Mouse (Mus musculus): ENCODE measurements around the gene Uevld. TPM values are rescaled to one million over a fixed set of nuclear protein-coding genes. Genes with fewer than 3 reads are reported as not detected.

Gene Uevld
- 3.9 and 4.4 TPM in 2 replicates for polyA plus RNA-seq (2015; fragmentation: Nextera tagmentation; extraction: Ambion mirVana)

GRCm38 (mm10) chr7:46957831-46958691 lies at the start of gene Uevld:
TSS of gene Uevld (minus strand) at chr7:46958527.

GRCm38 (mm10) chr7:46983280-46983679 lies 25.0 kb upstream of the Uevld start, which contains the start of gene Gm9999:
TSS of gene Gm9999 (plus strand) at chr7:46983580.

GRCm38 (mm10) chr7:46919551-46920176 lies 38.7 kb downstream of the Uevld start, which contains the start of gene Tsg101:
TSS of gene Tsg101 (minus strand) at chr7:46919969.

Other genes with a start within 250 kb of the Uevld start
- 10.5 and 10.6 TPM in 2 replicates for gene Saal1, start 247.8 kb downstream of the Uevld start, polyA plus RNA-seq (2015; fragmentation: Nextera tagmentation; extraction: Ambion mirVana)
- 2.9 and 3.4 TPM in 2 replicates for gene Saa3, start 242.8 kb downstream of the Uevld start, polyA plus RNA-seq (2015; fragmentation: Nextera tagmentation; extraction: Ambion mirVana)
- not detected in 2 replicates for gene Saa4, start 225.9 kb downstream of the Uevld start, polyA plus RNA-seq (2015; fragmentation: Nextera tagmentation; extraction: Ambion mirVana)
- gene Saa1, start 215.5 kb downstream of the Uevld start, polyA plus RNA-seq (2015; fragmentation: Nextera tagmentation; extraction: Ambion mirVana) = 0.28 TPM in 1 of 2 replicates, not detected in the other
- gene Saa2, start 206.7 kb downstream of the Uevld start, polyA plus RNA-seq (2015; fragmentation: Nextera tagmentation; extraction: Ambion mirVana) = not detected in 2 replicates
- 8.0 and 10.0 TPM in 2 replicates for gene Hps5, start 162.5 kb downstream of the Uevld start, polyA plus RNA-seq (2015; fragmentation: Nextera tagmentation; extraction: Ambion mirVana)
- 32.9 and 34.2 TPM in 2 replicates for gene Gtf2h1, start 162.4 kb downstream of the Uevld start, polyA plus RNA-seq (2015; fragmentation: Nextera tagmentation; extraction: Ambion mirVana)
- gene Ldha, start 117.1 kb downstream of the Uevld start, polyA plus RNA-seq (2015; fragmentation: Nextera tagmentation; extraction: Ambion mirVana) = 656 and 673 TPM in 2 replicates
- not detected in 2 replicates for gene Ldhc, start 97.3 kb downstream of the Uevld start, polyA plus RNA-seq (2015; fragmentation: Nextera tagmentation; extraction: Ambion mirVana)
- gene Tsg101, start 38.6 kb downstream of the Uevld start, polyA plus RNA-seq (2015; fragmentation: Nextera tagmentation; extraction: Ambion mirVana) = 242 and 250 TPM in 2 replicates
- gene Gm9999, start 25.1 kb upstream of the Uevld start, polyA plus RNA-seq (2015; fragmentation: Nextera tagmentation; extraction: Ambion mirVana) = not detected in 2 replicates
- gene Spty2d1, start 49.9 kb upstream of the Uevld start, polyA plus RNA-seq (2015; fragmentation: Nextera tagmentation; extraction: Ambion mirVana) = 5.4 and 6.3 TPM in 2 replicates
- 28.1 and 29.1 TPM in 2 replicates for gene Tmem86a, start 92.1 kb upstream of the Uevld start, polyA plus RNA-seq (2015; fragmentation: Nextera tagmentation; extraction: Ambion mirVana)
- gene Ptpn5, start 175.2 kb upstream of the Uevld start, polyA plus RNA-seq (2015; fragmentation: Nextera tagmentation; extraction: Ambion mirVana) = 142 and 180 TPM in 2 replicates
- gene Mrgpra6, start 246.4 kb upstream of the Uevld start, polyA plus RNA-seq (2015; fragmentation: Nextera tagmentation; extraction: Ambion mirVana) = not detected in 2 replicates

Measured in neural tube, postnatal 0 days (tissue).